Mouse (Mus musculus) lung, postnatal 25 days (tissue): Measurements from ENCODE around the gene Pla2g4f.

Source experiments
- DNase-seq: peaks from one replicate; pipeline ENCODE4 v3.0.0; 2022; ENCODE audit warnings: low spot score

Gene Pla2g4f

DNA sequence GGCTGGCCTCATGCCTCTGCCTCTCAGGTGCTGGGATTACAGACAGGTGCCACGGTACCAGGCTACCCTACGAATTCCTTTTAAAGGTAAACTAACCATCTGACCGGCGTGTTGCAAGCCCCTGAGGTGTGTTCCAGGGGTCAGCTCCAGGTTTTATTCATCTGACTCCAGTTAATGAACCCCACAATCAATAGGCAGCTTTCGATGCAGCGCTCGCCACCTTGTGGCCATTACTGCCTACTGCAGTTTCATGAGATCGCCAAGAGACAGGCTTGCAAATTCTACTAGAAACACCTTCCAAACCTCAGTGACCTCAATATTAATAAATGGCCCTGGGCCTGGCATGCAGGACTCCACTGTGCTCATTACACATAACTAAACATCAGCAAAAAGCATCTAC, 34.0 kb downstream of the Pla2g4f start:
- peak; percentile 44 for DNase-seq

DNA sequence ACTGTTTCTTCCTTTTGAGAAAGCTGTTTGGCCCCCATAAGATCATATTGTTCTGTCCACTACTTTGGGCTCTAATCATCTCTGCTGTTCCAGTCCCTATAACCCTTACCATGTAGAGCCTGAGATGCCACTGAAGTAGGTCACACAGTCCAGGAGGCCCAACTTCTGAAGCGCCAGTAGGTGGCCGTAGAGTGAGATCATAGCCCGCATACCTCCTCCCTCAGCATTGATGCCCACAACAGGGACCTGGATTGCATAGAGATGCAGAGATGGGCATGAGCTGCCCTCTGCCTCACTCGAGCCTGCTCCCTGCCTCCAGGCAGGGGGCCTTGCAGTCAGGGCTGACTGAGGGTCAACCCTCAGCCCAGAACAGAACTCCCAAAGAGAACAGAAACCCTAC, 37.0 kb downstream of the Pla2g4f start:
- DNase-seq: no peak

DNA sequence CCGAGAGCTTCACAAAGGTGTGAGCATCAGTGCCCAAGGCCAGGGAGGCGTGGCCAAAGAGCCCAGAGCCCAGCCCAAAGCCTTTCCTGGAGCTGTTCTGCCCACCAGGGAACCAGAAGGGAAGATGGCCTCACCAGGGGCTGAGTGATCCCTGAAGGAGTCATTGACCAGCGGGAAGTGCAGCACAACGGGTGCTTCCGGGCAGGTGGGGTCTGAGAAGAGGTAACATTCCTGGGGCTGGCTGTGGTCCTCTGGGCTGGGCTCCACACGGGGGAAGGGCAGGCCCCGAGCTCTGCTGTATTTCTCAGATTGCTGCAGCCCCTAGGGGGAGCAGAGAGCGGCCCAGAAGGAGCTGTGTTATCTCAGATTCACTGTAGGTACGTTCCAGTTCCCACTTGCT, 45.3 kb downstream of the Pla2g4f start:
- DNase-seq: no peak

DNA sequence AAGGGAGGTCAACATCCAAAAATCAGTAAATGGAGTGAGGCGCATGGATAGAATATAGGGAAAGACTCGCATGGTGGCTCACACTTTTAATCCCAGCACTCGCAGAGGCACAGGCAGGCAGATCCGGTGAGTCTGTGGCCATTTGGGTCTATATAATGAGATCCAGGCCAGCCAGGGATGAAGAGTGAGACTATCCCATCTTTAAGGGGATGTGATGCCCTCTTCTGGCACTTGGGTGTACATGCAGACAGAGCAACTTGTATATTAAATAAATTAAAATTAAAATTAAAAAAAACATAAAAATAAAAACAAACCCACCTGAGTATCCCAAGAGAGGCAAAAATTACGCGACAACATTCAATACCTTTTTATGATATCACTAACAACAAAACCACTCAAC, 48.4 kb downstream of the Pla2g4f start:
- no peak for DNase-seq

DNA sequence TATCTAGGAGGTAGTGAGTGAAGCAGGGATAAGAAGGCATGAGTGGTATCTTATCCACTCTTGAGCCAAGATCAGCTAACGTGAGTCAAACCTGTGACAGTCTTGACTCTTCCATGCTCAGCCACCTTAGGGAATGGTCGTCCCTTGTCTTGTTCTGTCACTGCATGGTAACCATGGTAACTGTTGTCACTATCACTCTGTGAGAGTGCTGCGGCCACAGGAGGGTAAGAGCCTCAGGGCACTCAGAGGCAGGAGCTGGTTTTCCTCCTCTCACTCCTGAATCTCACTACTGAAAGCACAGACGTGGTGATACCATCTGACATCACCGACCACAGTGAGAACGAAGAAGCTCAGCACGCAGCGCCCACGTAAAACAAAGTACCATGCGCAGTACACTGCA, 49.1 kb downstream of the Pla2g4f start:
- DNase-seq: no peak

DNA sequence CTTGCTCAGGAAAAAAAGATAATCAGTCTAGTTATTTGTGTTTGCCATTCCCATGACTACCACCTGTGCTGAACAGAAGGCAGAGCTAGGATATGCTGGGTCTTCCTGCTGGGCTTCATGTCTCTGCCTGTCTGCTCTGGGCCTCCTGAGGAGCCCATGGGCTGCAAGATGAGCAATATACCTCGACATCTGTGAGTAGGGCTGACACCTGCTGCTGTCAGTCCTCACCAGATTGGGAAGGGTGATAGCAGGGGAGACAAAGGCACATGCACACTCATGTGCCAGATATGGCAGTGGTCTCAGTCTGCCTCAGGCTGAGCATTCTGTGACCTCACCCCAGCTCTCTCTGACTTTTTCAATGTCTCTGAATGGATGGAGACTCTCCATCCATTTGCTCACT, 51.1 kb downstream of the Pla2g4f start:
- DNase-seq: no peak

DNA sequence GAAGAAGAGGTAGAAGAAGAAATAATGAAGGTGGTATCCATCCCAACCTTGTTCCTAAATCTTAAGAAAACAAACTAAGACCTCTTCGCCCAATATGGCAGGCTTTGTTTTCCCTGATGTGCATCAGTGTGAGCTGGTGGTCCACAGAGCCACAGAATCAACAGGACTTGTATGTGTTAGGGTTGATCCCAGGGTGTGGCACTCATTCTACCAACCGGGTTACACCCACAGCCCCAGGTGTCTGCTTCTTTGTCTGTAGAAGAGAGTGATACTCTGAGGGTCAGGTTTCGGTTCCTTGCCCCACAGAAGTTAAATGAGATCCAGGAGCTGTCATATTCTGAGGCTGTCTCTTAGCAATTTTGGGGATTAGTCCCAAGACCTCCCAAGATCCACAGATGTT, 52.6 kb downstream of the Pla2g4f start:
- DNase-seq: no peak

DNA sequence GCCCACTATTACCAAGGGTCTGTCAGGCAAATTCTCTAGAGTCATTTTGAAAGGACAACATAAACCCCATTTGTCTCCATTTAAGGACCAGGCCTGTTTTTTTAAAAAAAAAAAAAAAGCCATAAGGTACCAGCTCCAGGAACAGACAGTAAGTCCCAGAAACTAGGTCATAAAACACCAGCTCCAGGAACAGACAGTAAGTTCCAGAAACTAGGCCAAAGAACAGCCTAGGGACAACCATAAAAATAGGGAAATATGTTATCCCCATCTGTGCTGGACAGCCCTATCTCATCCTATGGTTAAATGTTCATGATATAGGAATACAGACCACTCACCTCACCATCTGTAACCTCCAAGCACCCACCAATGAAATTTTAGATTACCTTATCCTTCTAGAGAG, 57.7 kb downstream of the Pla2g4f start:
- no peak for DNase-seq

DNA sequence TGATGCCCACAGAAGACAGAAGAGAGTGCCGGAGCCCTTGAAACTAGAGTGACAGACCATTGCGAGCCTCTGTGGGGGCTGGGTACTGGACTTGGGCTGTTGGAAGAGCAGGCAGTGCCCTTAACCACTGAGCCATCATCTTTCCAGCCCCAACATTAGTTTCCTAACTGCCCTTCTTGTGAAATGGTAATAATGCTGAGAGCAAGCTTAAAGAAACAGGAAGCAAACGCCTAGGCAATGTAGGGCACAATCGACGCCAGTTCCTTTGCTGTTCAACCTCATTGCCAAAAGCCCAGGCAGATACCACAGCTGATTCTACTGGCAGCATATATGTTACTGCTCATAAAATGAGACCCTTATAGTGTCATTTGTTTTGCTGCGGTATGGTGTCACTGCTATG, 61.3 kb downstream of the Pla2g4f start:
- peak; percentile 2 for DNase-seq
